Mouse (Mus musculus) ES-E14 (cell line): ENCODE results near the gene Pdgfd.

ENCODE experiments used
- CHD2 ChIP-seq: IDR thresholded peaks from 2 replicates; pipeline ENCODE4 v1.6.1; 2014; ENCODE audit warnings: mild to moderate bottlenecking, low read depth, low read length, inconsistent platforms
- HCFC1 ChIP-seq: IDR thresholded peaks from 2 replicates; pipeline ENCODE4 v1.6.1; 2012; ENCODE audit warnings: low read length, inconsistent platforms, borderline replicate concordance; ENCODE audit not compliant: insufficient read depth
- MAFK ChIP-seq: IDR thresholded peaks from 2 replicates; pipeline ENCODE4 v1.6.1; 2014; ENCODE audit warnings: mild to moderate bottlenecking, low read depth, low read length, inconsistent platforms; ENCODE audit not compliant: insufficient read depth
- ZC3H11A ChIP-seq: IDR thresholded peaks from 2 replicates; pipeline ENCODE4 v1.6.1; 2012; ENCODE audit warnings: low read depth, mild to moderate bottlenecking, inconsistent platforms, low read length, borderline replicate concordance
- ZNF384 ChIP-seq: IDR thresholded peaks from 2 replicates; pipeline ENCODE4 v1.6.1; 2012; ENCODE audit warnings: low read depth, low read length, inconsistent platforms

DNA sequence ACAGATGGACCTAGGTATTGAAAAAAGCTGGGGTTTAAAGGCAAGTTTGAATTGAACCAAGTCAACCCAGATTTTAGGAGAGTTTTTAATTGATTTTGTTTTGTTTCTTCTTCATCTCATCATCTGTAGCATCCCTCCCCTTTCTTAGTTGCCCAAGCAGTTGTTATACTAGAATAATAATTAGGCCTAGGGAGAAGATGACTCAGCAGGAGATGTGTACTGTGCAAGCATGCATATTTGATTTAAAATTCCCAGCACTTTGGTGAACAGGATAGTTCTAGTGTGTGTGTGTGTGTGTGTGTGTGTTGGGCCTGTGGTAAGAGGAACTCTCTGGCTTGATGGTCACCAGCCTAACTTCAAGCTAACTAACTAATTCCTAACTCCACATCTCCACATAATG, 88.7 kb downstream of the Pdgfd start:
- TF ChIP-seq MAFK (no peak), ZNF384 (no peak), ZC3H11A (no peak), CHD2 (no peak), HCFC1 (no peak)
